ENCODE assay signal across 10 mouse cellular contexts in the genomic region with DNA sequence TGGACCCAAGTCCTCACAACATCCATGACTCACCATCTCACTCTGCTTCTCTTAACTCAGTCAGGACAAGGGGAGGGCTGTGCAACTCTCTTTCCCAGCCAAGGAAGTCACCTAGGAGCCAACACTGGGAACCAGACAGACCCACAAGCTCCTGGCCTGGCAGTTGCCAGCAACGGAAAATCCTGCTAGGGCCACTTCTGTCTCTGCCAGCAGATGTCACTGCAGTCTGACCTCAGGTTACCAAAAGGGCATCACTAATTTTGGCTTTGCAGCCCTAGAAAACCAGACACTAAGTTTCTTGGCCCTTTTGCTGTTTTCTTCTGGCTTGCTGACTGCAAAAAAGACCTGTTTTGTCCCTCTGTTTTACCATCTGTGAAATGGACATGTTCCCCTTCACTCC.
DNase-seq lines count a peak whose midpoint lies in the region; ATAC-seq and TF ChIP-seq lines count a peak whose summit lies in the region.
"Had no signal": no experiment of that assay in that cellular context is flagged by ENCODE, and none has a peak within 500 bp of the region (broad histone marks: within the 10 kb centered on the region; RNA-seq: fewer than 3 reads in every experiment).

No protein-coding gene starts in this region.

- no peak overlapping the region for H3K4me2 ChIP-seq in heart, embryonic 12.5 days
- H3K4me2 ChIP-seq in lung, postnatal 0 days (replicated peaks; ENCODE audit: low read depth, low read length) = no peak overlapping the region
- H3K4me2 ChIP-seq: heart, embryonic 13.5 days had no signal

- H3K27me3 ChIP-seq in heart, embryonic 12.5 days (replicated peaks) = 0 out of 2 replicates have a peak, but pooled peaks cover 3% of the 10 kb centered on the region
- H3K27me3 ChIP-seq in lung, postnatal 0 days (replicated peaks; ENCODE audit: insufficient read depth, low read length) = no peaks in the 10 kb centered on the region

- ATAC-seq in heart, embryonic 12.5 days (ENCODE audit: insufficient number of reproducible peaks, low FRiP score) = no peak
- no peak for ATAC-seq in lung, postnatal 0 days
- ATAC-seq in megakaryocyte-erythroid progenitor cell, adult 5-6 weeks (replicated peaks; ENCODE audit: low FRiP score, low TSS enrichment, poor library complexity, severe bottlenecking) = no peak
- no peak for ATAC-seq in erythroid progenitor cell, adult 5-6 weeks (replicated peaks; ENCODE audit: low FRiP score, poor library complexity, severe bottlenecking)

- peak; percentile 65 for TF ChIP-seq CTCF in lung, postnatal 0 days (IDR thresholded peaks at IDR 0.05)

- H3K9me3 ChIP-seq in heart, embryonic 12.5 days (replicated peaks) = no peaks in the 10 kb centered on the region; the same call in 1 of the 2 replicates
- no peaks in the 10 kb centered on the region for H3K9me3 ChIP-seq in lung, postnatal 0 days (ENCODE audit: low read length)
- H3K9me3 ChIP-seq: heart, embryonic 13.5 days; megakaryocyte, embryonic 14.5 days had no signal

- 16% methylated on average over 1 of the region's 1 CpGs for WGBS in heart, embryonic 12.5 days
- WGBS in lung, postnatal 0 days = no CpG with 5 or more reads among the region's 1 CpGs

- H3K27ac ChIP-seq in heart, embryonic 12.5 days (ENCODE audit: poor library complexity, severe bottlenecking) = no peak overlapping the region
- H3K27ac ChIP-seq in lung, postnatal 0 days (ENCODE audit: low read length) = no peak overlapping the region
- H3K27ac ChIP-seq: heart, embryonic 13.5 days had no signal

- H3K9ac ChIP-seq in heart, embryonic 12.5 days = no peak overlapping the region
- no peak overlapping the region for H3K9ac ChIP-seq in lung, postnatal 0 days (replicated peaks; ENCODE audit: low read depth)
- H3K9ac ChIP-seq: heart, embryonic 13.5 days had no signal

- no peak overlapping the region for H3K4me3 ChIP-seq in heart, embryonic 12.5 days
- H3K4me3 ChIP-seq in lung, postnatal 0 days (ENCODE audit: low read depth, low read length) = no peak overlapping the region
- H3K4me3 ChIP-seq: heart, embryonic 13.5 days; megakaryocyte, embryonic 14.5 days had no signal

- H3K4me1 ChIP-seq in heart, embryonic 12.5 days (replicated peaks) = 0 out of 2 replicates have a peak, but pooled peaks cover 3% of the 10 kb centered on the region
- H3K4me1 ChIP-seq in lung, postnatal 0 days (ENCODE audit: insufficient read depth, low read depth, low read length) = no peaks in the 10 kb centered on the region
- H3K4me1 ChIP-seq: heart, embryonic 13.5 days had no signal

- DNase-seq in heart, adult 18-20 months = peak; percentile 37 to 61
- DNase-seq in urinary bladder, postnatal 36 days (ENCODE audit: low spot score in 2 of 2) = peak; percentile 10 to 39
- no peak for DNase-seq in urinary bladder, adult 18-20 months (ENCODE audit: low spot score in 2 of 2)
- DNase-seq in fibroblast of lung, adult 2 months (ENCODE audit: low read depth) = peak; percentile 57
- peak; percentile 13 for DNase-seq in lung, postnatal 0 days (ENCODE audit: low spot score)

- no peak for TF ChIP-seq EP300 in lung, postnatal 0 days (IDR thresholded peaks at IDR 0.05)

- H3K36me3 ChIP-seq in heart, embryonic 12.5 days = no peaks in the 10 kb centered on the region
- no peaks in the 10 kb centered on the region for H3K36me3 ChIP-seq in lung, postnatal 0 days (ENCODE audit: insufficient read depth, low read length)
- H3K36me3 ChIP-seq: heart, embryonic 13.5 days had no signal

Comparison
In these comparisons a context has a peak if more than half of its experiments do, and no peak if none do; other contexts are left out.
1. DNase-seq: peak in heart, adult 18-20 months (2 of 2), urinary bladder, postnatal 36 days (2 of 2), fibroblast of lung, adult 2 months (single experiment) and lung, postnatal 0 days (single experiment); none in urinary bladder, adult 18-20 months (0 of 2).